Mouse (Mus musculus) liver, embryonic 13.5 days (tissue): ENCODE data around the gene Phf11a. TPM values are rescaled to one million over a fixed set of nuclear protein-coding genes. Genes with fewer than 3 reads are reported as not detected.
"Not testable (repeated sequence)": the region's sequence is repeated elsewhere in the genome, so short reads cannot be mapped to it uniquely, and the experiment has no call there.

Experiments
- ATAC-seq: fragments of 200-750 bp; cut with Nextera tagmentation; 2 replicates; pipeline ENCODE4 v1.8.0; 2017; ENCODE audit warnings: low read depth, mild to moderate bottlenecking, moderate number of reproducible peaks, moderate library complexity
- DNase-seq: peaks from one replicate; pipeline ENCODE4 v3.0.0; 2022
- H3K27ac ChIP-seq: fragments of 300-500 bp; sonication (generic); 2 replicates; pipeline ENCODE4 v1.5.1; 2015; ENCODE audit warnings: moderate library complexity, mild to moderate bottlenecking, inconsistent platforms
- H3K27me3 ChIP-seq: fragments of 300-500 bp; sonication (generic); 2 replicates; pipeline ENCODE4 v1.6.1; 2015; ENCODE audit warnings: mild to moderate bottlenecking, inconsistent platforms
- H3K36me3 ChIP-seq: fragments of 300-500 bp; sonication (generic); 2 replicates; pipeline ENCODE4 v1.6.1; 2015; ENCODE audit warnings: mild to moderate bottlenecking, inconsistent platforms
- H3K4me1 ChIP-seq: fragments of 300-500 bp; sonication (generic); replicated peaks from 2 replicates; pipeline ENCODE4 v1.6.1; 2015; ENCODE audit warnings: inconsistent platforms
- H3K4me2 ChIP-seq: fragments of 300-500 bp; sonication (generic); 2 replicates; pipeline ENCODE4 v1.6.1; 2015; ENCODE audit warnings: inconsistent platforms, mild to moderate bottlenecking, moderate library complexity
- H3K4me3 ChIP-seq: fragments of 300-500 bp; sonication (generic); replicated peaks from 2 replicates; pipeline ENCODE4 v1.5.1; 2015; ENCODE audit warnings: mild to moderate bottlenecking, inconsistent platforms
- H3K9ac ChIP-seq: fragments of 300-500 bp; sonication (generic); 2 replicates; pipeline ENCODE4 v1.6.1; 2015; ENCODE audit warnings: mild to moderate bottlenecking, inconsistent platforms
- H3K9me3 ChIP-seq: fragments of 300-500 bp; sonication (generic); replicated peaks from 2 replicates; pipeline ENCODE4 v1.6.1; 2016; ENCODE audit warnings: inconsistent platforms
- WGBS: fragments of 180-500 bp; shearing (Covaris S2); methylation state at CpG from one replicate; pipeline ENCODE4 v1.1.7; 2015; ENCODE audit not compliant: insufficient replicate concordance; 5-methylcytosine and 5-hydroxymethylcytosine counted together
- polyA plus RNA-seq: library from polyadenylated mRNA; unstranded; fragments of >200 nt; fragmentation: Nextera tagmentation; extraction: Ambion mirVana; gene quantifications from 2 replicates; pipeline ENCODE4 v1.2.1, GENCODE M21; 2015

Gene Phf11a
- 0.08 and 0.32 TPM in 2 replicates for polyA plus RNA-seq

- WGBS = 52% methylated on average over 1 of the region's 1 CpGs
- H3K9me3 ChIP-seq, H3K27ac ChIP-seq, H3K4me2 ChIP-seq, H3K36me3 ChIP-seq, ATAC-seq, H3K27me3 ChIP-seq, H3K4me1 ChIP-seq, H3K9ac ChIP-seq, DNase-seq, H3K4me3 ChIP-seq: not testable (repeated sequence)
These were observed at the start of gene Phf11a for GRCm38 (mm10) chr14:59297391-59297790. TSS of gene Phf11a (minus strand) at chr14:59297522.

DNA sequence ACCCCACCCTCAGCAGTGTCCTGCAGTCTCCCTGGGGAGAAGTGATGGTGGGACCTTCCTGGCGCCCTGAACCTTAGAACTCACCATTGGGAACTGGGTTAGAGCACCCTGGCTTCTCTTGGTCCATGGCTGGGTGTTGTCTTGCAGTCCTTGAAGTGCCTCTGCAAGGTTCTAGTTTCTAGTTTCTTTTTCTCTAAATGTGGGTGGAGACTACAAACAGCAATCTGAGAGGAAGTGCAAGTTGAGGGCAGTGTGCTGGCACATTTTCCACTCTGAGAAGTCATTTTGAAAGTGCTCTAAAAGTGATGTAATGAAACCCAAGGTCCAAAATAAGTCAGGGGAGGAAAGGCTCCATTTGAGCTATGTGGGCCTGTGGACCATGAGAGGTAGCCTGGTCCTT, 43.9 kb upstream of the Phf11a start, which contains the start of gene Phf11b:
Phf11b (minus strand) TSS at position 163 of the 400 bp plus-strand sequence.
- not testable (repeated sequence) for H3K9ac ChIP-seq, H3K27ac ChIP-seq, H3K4me2 ChIP-seq, DNase-seq, H3K4me1 ChIP-seq, H3K9me3 ChIP-seq, H3K27me3 ChIP-seq, H3K4me3 ChIP-seq, ATAC-seq, H3K36me3 ChIP-seq
- 38% methylated on average over 1 of the region's 1 CpGs for WGBS

DNA sequence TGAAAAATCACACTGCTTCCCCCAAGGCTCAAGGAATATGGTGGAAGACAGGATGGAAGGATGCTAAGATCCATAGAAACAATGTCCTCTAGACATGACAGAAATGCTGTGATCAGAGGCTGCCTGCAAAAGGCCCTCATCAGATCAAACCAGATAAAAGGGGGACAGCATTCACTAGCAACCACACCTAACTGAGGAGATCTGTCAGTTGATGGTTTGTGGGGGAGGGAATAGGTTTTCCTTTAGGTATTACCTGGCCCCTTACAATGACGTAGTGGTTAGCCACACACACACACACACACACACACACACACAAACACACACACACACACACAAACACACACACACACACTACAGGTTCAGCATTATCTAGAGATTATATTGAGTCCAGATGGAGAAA, 42.2 kb upstream of the Phf11a start:
- H3K9ac ChIP-seq = no peak overlapping the region
- 20% methylated on average over 1 of the region's 1 CpGs for WGBS
- no peak overlapping the region for H3K27ac ChIP-seq
- no peaks in the 10 kb centered on the region for H3K9me3 ChIP-seq
- DNase-seq (no peak), ATAC-seq (no peak)
- no peaks in the 10 kb centered on the region for H3K27me3 ChIP-seq
- H3K36me3 ChIP-seq = no peaks in the 10 kb centered on the region
- H3K4me1 ChIP-seq = no peaks in the 10 kb centered on the region
- no peak overlapping the region for H3K4me3 ChIP-seq
- H3K4me2 ChIP-seq = no peak overlapping the region

GRCm38 (mm10) chr14:59336056-59336455, 38.7 kb upstream of the Phf11a start:
- H3K27ac ChIP-seq, ATAC-seq, H3K9ac ChIP-seq, DNase-seq, H3K27me3 ChIP-seq, H3K4me3 ChIP-seq, H3K4me1 ChIP-seq, H3K9me3 ChIP-seq, H3K36me3 ChIP-seq, H3K4me2 ChIP-seq: not testable (repeated sequence)
- WGBS = 55% methylated on average over 3 of the region's 3 CpGs

DNA sequence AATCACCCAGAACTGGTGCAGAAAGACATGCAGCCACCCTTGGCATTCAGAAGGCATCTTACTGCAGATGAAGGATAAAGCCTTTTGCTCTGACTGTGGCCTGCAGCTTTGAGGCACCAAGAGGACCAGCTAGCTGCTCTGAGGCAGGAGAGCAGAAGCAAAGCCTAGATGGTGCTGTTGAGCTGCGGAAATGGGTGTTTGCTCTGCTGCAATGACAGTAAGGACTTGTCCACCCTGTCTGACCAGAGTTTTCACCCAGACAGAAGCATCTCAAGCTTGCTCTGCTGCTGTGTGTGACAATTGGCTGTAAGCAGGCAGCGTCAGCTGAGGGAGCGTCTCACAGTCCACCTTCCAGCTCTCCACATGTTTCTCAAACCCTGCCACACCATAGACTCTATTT, 33.2 kb upstream of the Phf11a start:
- not testable (repeated sequence) for H3K4me3 ChIP-seq, H3K36me3 ChIP-seq, ATAC-seq, H3K4me2 ChIP-seq, H3K27ac ChIP-seq, DNase-seq, H3K27me3 ChIP-seq, H3K9ac ChIP-seq, H3K9me3 ChIP-seq, H3K4me1 ChIP-seq
- WGBS = 43% methylated on average over 3 of the region's 3 CpGs

DNA sequence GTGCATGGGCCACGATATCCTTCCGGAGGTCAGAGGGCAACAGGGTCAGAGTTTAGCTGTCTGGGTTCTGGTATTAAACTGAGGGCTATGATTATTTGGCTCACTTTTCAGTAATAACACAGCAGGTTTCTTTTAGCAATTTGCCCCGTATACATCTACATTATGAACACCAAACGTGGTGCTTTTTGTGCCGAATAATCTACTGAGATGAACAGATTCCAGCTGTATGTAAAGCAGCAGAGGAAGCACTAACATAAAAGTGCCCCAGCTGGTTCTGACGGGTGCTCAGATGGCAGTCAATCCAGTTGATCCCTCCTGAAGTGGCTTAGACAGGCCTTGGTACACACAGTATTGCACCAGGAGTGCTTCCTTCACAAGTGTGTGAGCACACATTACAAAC, 22.6 kb upstream of the Phf11a start:
- not testable (repeated sequence) for ATAC-seq
- WGBS = 71% methylated on average over 6 of the region's 6 CpGs

DNA sequence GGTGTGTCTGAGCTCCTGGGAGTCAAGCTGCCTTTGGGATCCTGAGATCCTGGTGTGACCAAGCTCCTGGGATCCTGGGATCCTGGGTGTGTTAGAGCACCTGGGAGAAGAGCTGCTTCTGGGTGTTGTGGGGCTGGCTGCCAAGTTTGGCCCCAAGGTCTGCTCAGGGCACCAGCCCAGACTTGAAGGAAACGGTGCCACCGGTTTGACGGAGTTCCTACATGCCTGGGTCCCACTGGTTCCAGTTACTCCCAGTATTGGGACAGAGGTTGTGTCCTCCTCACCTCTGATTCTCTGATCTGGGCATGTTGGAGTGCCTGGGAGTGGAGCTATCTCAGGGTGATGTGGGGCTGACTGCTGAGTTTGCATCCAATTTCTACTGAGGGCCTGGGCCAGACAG, 21.7 kb upstream of the Phf11a start:
- ATAC-seq = not testable (repeated sequence)
- WGBS = 68% methylated on average over 3 of the region's 3 CpGs

More for the DNA sequence above, 22.6 kb upstream of the Phf11a start:
- DNase-seq, H3K36me3 ChIP-seq, H3K9me3 ChIP-seq, H3K4me2 ChIP-seq, H3K27me3 ChIP-seq, H3K4me3 ChIP-seq, H3K27ac ChIP-seq, H3K4me1 ChIP-seq, H3K9ac ChIP-seq: not testable (repeated sequence)

GRCm38 (mm10) chr14:59291769-59292168, 5.6 kb downstream of the Phf11a start:
- DNase-seq (peak; percentile 3), ATAC-seq (peak; percentile 68; the same call in 1 of the 2 replicates)
- H3K9me3 ChIP-seq, H3K4me1 ChIP-seq, H3K27me3 ChIP-seq, H3K4me3 ChIP-seq, H3K4me2 ChIP-seq, H3K9ac ChIP-seq, H3K27ac ChIP-seq, H3K36me3 ChIP-seq: not testable (repeated sequence)

More for the DNA sequence above, 21.7 kb upstream of the Phf11a start:
- DNase-seq, H3K27ac ChIP-seq, H3K4me1 ChIP-seq, H3K9me3 ChIP-seq, H3K4me2 ChIP-seq, H3K27me3 ChIP-seq, H3K36me3 ChIP-seq, H3K9ac ChIP-seq, H3K4me3 ChIP-seq: not testable (repeated sequence)

- not testable (repeated sequence) for ATAC-seq, H3K4me2 ChIP-seq
- 70% methylated on average over 4 of the region's 4 CpGs for WGBS
These were observed 22.4 kb downstream of the Phf11a start for GRCm38 (mm10) chr14:59274961-59275360.

DNA sequence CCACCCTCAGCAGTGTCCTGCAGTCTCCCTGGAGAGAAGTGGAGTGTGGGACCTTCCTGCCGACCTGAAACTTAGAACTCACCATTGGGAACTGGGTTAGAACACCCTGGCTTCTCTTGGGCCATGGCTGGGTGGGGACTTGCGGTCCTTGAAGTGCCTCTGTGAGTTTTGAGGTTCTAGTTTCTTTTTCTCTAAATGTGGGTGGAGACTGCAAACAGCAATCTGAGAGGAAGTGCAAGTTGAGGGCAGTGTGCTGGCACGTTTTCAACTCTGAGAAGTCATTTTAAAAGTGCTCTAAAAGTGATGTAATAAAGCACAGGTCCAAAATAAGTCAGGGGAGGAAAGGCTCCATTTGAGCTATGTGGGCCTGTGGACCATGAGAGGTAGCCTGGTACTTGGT, 37.3 kb downstream of the Phf11a start, which contains the start of gene Gm6904:
Gm6904 (minus strand) TSS at position 161 of the 400 bp plus-strand sequence.
- DNase-seq (no peak), ATAC-seq (no peak)
- Histone ChIP-seq H3K27ac (no peak within 1 kb of the TSS), H3K36me3 (no peaks in the 10 kb centered on the region), H3K4me1 (no peaks in the 10 kb centered on the region; the same call in 1 of the 2 replicates), H3K27me3 (no peaks in the 10 kb centered on the region), H3K9ac (no peak within 1 kb of the TSS), H3K4me2 (no peak within 1 kb of the TSS), H3K4me3 (no peak within 1 kb of the TSS), H3K9me3 (no peaks in the 10 kb centered on the region)
- WGBS = 36% methylated on average over 3 of the region's 3 CpGs

More at GRCm38 (mm10) chr14:59274961-59275360, 22.4 kb downstream of the Phf11a start:
- not testable (repeated sequence) for H3K27me3 ChIP-seq, H3K4me1 ChIP-seq, H3K9me3 ChIP-seq, H3K27ac ChIP-seq, H3K9ac ChIP-seq, DNase-seq, H3K4me3 ChIP-seq, H3K36me3 ChIP-seq

DNA sequence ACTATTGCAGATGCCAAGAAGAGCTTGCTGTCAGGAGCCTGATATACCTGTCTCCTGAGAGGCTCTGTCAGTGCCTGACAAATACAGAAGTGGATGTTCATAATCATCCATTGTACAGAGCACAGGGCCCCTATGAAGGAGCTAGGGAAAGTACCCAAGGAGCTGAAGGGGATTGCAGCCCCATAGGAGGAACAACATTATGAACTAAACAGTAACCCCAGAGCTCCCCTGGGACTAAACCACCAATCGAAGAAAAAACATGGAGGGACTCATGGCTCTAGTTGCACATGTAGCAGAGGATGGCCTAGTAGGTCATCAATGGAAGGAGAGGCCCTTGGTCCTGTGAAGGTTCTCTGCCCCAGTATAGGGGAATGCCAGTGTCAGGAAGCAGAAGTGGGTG, 41.5 kb downstream of the Phf11a start:
- not testable (repeated sequence) for H3K9ac ChIP-seq, DNase-seq, H3K4me1 ChIP-seq, H3K9me3 ChIP-seq, ATAC-seq, H3K36me3 ChIP-seq, H3K4me2 ChIP-seq, H3K27ac ChIP-seq, H3K4me3 ChIP-seq, H3K27me3 ChIP-seq
- WGBS = 58% methylated on average over 1 of the region's 1 CpGs

GRCm38 (mm10) chr14:59250350-59250749, 47.0 kb downstream of the Phf11a start:
- not testable (repeated sequence) for H3K27ac ChIP-seq, H3K4me2 ChIP-seq, H3K9ac ChIP-seq, DNase-seq, ATAC-seq, H3K9me3 ChIP-seq, H3K27me3 ChIP-seq, H3K36me3 ChIP-seq, H3K4me3 ChIP-seq, H3K4me1 ChIP-seq
- WGBS = 66% methylated on average over 5 of the region's 5 CpGs
